Mouse (Mus musculus) thymus, postnatal 14 days (tissue): ENCODE measurements around the gene Boll.

Experiments
- DNase-seq: peaks from one replicate; pipeline ENCODE4 v3.0.0; 2021

The Boll gene

GRCm38 (mm10) chr1:55201850-55202752 lies 161.2 kb downstream of the Boll start:
- no peak for DNase-seq

DNA sequence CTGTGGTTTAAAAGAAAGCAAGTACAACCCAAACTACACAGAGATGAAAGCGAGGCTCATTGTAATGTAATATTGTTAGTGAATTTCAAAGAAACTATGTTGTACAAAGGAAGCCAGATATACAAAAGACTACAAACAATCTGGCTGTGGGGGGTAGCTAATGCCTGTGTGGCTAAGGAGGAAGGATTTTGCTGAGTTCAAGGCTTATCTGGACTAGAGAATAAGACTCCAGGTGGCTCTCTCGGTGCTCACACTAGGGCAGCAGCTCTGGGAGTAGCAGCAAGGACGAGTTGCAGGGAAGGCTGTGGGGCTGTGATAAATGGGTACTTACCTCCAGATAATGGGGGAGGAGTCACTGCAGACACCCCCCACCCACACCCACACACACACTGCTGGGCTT lies 164.6 kb downstream of the Boll start:
- no peak for DNase-seq
